Mouse (Mus musculus): ENCODE results near the gene Pld5.
"Not testable (repeated sequence)": the region's sequence is repeated elsewhere in the genome, so short reads cannot be mapped to it uniquely, and the experiment has no call there.

Pld5 gene

DNA sequence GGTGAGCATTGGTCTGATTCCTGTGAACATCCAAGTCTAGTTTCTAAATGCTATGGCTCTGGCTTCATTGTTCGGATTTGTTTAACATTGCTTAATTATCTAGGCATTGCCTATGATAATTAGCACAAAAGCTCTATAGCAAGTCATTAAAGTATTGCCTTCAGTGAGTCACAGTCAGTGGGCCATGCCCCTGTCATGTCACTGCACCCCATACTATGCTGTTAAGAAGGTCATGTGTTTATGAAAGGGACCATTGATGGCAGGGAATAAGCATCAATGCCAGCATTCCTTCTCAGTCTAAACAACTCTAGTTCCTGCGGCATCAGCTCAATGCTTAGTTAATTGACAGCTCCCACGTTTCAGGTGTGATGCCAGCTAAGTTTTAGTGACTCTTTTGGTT, 239.1 kb downstream of the Pld5 start:
- no peak for DNase-seq

DNA sequence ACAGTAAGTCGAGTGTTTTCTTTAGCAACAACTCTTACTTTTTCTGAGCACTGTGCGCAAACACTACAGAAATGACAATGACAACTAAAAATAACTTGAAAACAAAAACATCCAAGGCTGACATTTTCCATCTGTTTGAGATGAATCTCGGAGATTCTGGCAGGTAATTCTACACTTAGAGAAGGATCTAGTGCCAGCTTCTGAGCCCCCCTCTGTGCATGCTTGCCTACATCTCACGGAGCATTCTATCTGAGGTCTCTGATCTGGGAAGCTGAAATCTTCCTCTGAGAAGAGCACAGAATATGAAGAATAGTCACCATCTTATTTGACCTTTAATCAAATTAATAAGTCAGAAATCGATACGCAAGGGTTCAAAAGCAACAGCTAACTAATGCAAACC, 240.4 kb downstream of the Pld5 start:
- no peak for DNase-seq

DNA sequence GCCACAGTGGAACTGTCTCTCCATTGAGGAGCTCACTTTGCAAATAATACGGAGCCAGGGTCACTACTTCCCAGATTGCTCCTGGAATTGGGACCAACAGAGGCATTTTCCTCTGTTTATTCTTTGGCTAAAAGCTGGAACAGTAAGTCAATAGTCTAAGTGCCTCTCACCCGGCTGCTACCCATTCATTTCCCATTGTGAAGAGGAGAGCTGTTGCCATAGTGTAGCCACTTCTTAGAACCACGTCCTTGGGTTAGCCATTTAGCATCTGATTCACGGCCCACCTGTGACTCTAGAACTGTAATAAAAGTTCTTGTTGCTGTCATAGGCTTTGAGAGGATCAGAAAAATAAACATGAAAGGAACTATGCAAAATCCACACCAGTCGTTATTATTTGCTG, 241.4 kb downstream of the Pld5 start:
- DNase-seq, result no peak

DNA sequence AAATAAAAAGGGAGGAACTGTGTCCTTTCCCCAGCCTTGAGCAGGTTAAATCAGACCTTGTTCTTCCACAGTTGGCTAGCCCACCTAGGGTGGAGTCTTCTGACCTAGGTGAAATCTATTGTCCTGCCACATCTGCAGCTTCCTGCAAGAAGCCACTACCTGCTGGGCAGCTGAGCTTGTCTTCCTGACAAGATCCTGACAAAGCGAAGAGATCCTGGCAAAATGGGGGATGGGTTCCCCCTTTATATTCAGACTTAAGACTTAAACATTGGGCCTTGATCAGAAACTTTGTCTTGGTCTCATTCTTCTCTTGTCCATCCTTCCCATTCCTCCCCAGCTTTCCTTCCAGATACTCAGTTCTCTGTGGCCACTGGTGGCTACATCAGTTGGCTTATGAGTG, 246.0 kb downstream of the Pld5 start:
- no peak for DNase-seq

DNA sequence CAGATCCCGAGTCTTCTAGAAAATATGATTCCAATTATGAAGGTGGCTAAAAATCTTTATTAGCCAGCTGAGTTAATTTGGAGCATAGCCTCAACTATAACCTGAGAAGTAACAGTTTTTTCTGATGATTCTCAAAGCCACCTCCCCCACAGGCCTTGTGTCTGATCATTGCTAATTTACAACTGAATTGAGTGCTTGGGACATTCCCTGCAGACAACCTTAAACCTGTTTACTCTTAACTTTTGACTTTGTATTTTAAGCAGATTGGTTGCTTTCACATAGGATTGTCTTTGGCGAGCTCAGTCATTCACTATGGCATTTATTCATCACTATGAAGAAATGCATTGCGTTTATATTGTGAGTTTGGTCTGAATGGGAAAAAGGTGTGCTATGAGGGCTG, 246.7 kb downstream of the Pld5 start:
- no peak for DNase-seq

DNA sequence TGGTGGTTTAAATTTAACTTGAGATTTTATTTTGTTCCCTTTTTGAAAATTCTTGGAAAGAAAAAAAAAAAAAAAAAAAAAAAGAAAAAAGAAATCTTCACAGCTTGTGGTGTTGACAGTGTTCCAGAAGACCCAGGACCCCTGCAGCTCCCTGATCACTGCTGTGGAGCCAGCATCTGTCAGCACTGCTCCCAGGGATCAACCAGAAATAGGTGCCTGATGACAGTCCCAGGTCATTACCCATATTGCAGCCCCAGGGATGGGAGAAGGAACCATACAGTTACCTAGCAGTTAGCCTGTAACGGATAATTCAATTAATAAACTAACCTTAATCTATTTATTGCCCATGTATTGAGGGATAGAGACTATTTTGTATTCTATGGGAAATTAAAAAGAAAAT, 250.6 kb downstream of the Pld5 start:
- DNase-seq, result no peak

DNA sequence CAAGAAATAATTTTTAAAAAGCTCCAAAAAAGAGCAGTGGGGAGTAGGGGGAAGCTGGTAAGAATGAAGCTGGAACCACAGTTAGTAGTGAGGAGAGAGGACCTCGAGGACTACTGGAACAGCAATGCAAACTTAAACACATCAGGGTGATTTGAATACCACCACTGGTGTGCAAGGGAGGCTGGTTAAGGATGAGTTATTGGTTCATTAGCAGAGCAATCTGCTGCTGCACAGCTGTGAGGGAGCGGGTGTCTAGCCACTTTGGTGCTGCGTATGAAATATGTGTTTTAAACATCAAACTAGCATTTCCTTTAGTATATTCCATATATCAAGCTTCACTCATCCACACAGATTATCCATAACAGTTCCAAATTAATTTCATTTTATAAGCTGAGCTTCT, 256.6 kb downstream of the Pld5 start:
- DNase-seq, result no peak

DNA sequence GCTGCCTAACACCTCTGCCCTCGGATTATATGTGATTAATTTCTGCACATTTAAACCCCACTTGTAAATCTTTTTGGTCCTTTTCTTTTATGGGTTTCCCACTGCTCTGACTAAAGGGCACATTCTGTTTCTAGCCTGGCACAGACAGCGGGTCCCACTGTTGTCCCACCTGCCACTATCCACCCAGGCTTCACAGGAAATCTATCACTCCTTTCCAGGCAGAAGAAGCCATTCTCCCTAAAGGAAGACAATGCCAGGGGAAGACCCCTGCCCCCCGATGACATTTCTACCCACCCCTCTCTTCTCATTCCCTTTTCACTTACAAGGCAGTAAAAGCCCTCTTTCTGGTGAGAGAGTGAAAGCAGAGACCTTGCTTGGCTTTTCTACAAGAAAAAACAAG, 259.0 kb downstream of the Pld5 start:
- no peak for DNase-seq

DNA sequence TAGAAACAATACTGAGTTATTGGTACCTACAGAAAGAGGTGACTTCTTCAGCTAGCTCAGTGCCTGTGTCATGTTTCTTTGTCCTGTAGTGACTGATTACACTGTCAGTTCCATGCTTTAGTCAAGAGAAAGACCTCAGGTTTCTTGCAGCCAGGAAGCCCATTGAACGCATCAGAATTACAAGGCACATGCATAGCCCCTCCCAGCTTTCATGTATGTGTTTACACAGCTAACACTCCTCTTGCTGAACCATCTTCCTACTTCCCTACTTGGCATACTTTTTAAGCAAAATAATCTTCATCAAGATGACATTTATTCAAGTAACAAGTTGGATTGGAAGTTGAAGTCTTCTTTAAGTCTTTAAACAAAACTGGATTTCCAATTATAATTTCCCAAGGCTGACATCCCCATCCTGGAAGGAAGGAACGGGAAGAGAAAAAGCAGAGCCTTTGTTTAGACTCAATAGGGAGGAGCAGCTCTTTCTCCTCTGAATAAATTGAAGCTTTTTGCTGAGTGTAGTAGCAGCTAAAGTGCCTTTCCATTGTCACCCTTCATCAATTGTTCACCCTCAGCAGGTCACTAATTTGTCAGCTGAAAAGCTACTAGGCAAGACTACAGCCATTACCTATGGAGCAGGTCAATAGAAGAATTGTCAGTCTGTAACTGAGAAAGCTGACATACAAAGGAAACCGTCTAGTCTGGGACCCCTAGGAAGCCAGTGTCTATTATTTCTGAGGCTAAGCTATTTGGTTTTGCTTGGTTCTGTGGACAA, 261.4 kb downstream of the Pld5 start:
- no peak for DNase-seq

DNA sequence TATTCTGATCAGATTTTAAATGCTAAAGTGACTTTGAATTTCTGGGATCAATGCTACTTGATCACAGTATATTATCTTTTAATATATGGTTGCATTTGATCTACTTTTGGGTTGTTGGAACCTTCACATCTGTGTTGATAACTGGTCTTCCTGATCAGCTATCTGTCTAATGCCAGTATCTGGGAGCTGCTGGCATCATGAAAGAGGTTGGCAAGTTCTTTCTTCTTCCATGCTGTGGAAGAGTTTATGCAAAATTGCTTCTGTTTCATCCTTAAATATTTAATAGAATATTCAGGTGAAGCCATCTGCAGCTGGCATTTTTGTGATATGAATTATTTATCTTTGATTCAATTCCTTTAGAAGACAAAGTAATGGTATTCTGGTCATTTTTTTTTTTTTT, 263.6 kb downstream of the Pld5 start:
- DNase-seq, result no peak

DNA sequence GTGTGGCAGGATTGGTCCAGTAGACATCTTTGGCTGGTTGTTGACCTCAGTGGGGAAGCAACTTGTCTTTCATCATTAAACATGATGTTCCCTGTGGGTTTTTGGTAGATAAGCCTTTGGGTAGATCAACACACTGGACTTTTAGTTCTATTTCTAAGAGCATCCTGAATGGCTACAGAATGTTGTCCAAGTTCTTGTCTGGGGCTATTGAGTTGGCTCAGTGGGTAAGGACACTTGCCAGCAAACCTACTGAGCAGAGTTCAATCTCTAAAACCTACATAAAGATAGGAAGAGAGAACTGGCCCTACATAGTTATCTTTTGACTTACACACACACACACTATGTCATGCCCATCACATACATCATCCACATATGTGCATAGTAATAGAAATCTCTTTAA, 264.0 kb downstream of the Pld5 start:
- no peak for DNase-seq

DNA sequence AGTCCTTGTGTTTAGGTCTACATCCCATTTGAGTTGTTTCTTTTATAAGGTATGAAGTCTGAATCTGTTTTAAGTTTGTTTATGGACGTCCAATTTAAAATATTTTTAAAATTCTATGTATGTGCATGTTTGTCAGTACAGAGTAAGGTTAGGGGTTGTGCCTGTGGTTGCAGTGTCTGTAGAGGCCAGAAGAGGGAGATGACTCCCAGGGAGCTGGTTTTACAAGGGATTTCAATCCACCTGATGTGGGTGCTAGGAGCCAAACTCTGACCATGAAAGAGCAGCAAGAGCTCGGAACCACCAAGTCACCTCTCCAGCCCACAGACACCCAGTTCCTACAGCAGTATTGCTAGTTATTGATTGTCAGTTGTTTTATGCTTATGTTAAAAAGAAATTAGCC, 266.7 kb downstream of the Pld5 start:
- no peak for DNase-seq

DNA sequence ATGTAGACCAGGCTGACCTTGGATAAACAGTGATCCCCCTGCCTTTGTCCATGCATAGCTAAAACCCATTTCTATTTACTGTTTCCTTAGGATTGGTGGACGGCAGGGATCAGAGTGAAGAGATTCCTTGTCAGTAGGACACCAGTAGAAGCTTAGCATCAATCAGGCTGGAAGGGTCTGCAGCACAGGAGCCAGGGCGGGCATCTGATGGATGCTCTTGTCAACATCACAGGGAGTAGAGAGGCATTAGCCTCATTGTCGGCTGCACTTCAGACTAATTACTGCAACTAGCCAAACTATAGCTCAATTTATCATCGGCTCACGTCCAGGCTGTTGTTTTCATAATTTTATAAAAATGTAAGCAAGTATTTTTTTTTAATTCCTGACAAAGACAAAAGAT, 274.5 kb downstream of the Pld5 start:
- no peak for DNase-seq

DNA sequence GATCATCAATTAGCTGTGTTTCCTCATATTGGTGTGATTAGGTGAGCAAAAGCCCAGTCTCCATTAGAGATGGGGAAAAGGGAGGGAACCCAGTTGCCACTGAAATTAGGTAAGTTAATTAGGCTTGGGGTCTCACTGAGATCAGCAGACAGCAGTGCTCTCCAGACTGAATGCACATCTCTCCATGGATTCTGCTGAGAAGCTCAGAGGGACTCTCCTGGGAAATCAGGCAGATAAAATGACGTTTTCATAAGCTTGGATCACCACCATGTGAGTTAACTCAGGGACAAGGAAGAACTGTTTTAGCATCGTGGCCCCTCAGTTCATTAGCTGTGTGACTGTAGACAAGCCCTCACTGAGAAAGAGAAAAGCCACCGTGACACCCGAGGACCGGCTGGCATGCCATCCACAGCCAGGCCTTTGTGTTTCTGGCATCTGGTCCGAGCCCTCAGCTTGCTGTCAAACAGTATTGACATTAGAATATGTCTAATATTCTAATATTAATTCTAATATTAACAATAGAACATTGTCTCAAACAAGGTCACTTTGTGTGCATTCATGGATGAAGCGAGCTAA, 277.9 kb downstream of the Pld5 start:
- DNase-seq, result no peak

DNA sequence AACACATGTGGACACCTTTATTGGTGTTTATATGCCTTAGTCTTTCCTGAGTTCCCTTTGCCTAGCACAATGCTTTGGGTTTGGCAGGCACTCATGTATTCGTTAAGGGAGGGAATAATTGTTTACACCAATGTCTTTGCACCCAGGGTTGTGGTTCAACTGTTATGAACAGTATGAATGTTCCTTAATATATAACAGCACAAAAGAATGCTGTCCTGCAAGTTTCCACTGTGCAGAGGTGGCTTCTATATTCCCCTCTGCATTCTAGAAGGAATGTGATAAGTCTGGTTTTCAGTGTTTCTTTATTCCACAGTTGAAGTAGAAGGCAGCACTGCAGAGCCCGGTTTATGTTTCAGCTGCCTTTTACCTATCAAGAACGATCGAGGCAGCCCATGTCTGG, 286.2 kb downstream of the Pld5 start:
- peak; percentile 5 for DNase-seq

DNA sequence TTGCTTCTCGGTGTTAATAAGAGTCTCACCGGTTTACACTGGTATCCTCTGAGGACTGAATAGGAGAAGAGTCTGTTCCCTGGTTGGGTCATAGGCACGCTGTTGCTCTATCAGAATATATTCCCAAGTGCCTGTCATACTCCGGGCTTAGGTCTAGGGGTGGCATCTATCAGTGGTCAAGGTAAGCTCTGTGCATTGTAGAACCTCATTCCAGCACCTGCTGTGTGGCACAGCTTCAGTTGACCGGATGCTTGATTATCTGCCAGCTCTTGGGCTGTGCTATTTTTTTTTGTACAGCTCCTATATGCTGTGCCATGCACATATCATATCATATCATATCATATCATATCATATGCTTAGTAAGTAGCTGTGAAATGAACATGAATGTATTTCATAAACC, 286.7 kb downstream of the Pld5 start:
- DNase-seq, result no peak

DNA sequence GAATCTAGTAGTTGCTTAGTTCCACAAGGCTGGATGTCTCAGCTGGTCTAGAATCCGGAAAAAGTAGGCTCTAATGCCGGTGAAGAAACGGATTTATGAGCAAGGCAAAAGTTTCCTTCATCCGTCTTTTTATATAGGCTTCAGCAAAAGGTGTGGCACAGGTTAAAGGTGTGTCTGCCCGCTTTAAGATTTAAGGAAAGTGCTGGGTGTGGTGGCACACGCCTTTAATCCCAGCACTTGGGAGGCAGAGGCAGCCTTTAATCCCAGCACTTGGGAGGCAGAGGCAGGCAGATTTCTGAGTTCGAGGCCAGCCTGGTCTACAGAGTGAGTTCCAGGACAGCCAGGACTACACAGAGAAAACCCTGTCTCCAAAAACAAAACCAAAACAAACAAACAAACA, 296.1 kb downstream of the Pld5 start, which contains the start of gene Rbm8a2:
TSS of gene Rbm8a2 (minus strand) at position 101 of the 400 bp plus-strand sequence.
- DNase-seq, result not testable (repeated sequence)

DNA sequence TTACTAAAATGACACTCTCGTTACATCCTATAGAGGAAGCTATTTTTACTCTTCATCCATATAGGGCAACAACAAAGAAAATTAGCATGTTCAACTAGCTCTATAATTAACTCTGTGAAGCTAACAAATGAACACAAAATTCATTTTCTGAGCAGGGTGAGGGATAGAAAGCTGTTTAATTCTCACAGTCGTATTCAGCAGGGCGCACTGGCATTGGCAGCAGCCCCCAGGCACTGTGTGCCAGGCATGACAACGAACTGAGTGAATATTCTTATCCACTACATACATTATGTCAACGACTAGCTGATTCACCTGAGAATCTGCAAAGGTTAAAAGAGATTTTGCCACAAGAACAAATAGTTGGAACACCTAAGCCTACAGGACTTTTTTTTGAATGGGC, 304.4 kb downstream of the Pld5 start:
- no peak for DNase-seq

DNA sequence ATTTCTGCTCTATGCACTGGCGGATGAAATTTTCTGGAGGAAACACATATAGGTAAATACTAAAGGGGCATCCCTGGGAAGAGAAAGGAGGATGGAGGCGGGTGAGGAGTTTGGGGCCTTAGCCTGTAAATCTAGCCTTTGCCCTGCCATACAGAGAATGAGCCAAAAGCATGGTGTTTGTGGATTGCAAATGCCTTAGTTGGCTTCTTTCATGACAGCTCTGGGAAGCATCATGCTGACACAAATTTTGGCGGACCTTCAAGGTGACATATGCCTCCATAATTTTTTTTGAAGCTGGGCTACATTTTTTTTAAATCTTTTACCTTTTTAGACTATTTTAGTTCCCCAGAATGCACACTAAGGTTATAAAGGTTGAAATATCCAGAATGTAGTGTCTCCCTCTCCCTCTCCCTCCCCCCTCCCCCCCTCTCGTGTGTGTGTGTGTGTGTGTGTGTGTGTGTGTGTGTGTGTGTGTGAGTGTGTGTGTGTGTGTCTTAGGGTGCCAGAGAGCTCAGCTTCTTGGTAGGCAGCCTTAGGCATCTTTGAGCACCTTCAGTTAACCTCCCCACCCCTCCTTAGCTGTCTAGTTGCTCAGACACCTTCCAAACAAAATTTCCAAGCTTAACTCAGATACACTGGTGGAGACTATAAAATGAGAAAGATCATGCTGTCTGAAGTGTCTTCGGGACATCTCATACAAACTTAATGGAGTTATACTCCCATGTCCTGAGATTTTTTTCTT, 307.9 kb downstream of the Pld5 start:
- DNase-seq, result no peak

DNA sequence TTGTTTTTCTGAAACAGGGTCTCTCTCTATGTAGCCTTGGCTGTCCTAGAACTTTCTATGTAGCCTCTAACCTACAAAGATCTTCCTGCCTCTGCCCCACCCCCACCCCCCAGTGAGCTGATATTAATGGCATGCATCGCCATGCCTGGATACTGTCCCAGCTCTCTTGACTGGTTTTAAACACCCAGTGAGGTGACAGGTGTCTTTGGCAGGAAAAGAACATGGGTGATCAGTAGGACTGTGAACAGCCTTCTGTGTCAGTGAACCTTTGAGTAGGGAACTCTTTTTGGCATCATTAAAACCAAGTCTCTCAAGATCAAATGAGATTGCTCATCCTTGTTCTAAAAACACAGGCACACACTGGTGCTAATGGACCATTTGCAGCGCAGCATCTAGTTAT, 313.3 kb downstream of the Pld5 start:
- no peak for DNase-seq

DNA sequence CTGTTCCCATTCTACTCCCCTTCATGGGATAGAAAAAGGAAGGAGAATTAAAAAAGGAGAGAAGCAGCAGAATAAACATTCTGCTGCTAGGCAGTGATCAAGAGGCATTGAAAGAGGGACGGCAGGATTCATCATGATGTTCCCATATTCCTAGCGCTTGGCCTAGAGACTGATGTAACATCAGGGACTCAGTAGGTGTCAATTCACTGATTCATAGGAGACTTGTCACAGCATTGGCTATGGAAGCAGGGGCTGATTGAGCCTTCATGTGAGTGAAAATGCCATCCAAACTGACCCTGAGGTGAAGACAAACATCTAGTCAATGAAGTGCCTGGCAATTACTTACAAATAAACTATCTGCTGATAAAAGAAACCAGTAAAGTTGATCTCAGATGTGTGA, 324.3 kb downstream of the Pld5 start:
- no peak for DNase-seq

DNA sequence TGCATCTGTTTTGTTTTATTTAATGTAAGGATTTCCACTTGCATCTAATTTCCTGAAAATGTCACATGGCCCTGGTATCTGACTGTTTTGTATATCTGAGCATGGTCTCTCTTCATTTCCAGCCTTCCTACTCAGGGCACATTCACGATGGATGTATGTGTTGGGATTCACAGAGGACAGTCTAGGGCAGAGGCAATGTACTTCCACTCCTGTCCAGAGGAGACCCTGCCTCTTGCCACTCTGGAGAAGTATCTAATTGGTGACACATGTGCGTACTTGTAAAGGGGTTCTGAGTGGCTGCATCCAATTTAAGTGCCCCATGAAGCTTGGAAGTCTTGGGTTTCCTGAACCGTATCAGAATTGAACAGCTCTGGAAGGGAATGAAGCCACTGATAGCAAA, 324.7 kb downstream of the Pld5 start:
- DNase-seq, result no peak

DNA sequence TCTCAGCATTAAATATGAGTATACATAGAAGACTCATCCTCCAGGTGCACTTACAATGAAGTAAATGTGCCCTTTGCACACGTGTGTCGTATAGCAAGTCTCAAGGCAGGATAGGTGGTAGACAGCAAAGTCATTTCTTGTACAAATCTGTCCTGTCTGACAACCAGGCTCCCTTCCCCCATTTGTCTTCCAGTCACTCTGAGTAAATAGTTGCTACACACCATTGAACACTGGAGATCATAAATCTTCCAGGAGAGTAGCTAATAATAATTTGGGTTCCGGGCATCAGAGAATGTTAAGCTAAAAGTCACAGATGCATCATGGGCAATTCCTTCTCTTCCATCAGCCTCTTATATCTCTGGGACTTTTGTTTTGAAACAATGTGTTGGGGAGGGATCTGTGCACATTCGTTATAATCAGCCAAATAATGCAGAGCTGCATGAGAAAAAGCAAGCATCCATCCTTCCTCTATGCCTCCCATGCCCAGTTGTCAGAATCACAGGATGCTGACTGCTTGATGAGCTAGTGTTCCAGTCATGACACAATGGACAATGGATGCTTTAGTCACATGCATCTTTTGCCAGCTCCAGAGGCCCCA, 328.3 kb downstream of the Pld5 start:
- DNase-seq, result no peak

DNA sequence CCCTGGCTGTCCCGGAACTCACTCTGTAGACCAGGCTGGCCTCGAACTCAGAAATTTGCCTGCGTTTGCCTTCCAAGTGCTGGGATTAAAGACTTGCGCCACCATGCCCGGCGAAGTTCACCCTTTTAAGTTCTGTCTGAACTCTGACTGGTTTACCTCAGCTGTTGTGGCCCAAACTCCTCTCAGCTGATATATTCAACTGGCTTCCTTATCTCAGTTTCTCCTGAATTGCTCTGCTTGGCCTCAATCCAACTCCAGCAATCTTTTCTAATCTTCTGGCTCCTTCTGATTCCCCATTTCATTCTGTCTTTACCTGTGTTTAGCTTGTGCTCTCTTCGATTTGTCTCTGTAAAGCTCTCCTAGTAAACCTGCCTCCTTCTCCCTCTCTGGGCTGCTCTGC, 331.9 kb downstream of the Pld5 start:
- DNase-seq, result no peak
